Mouse (Mus musculus) forebrain, embryonic 11.5 days (tissue): ENCODE measurements around the gene Kif20b. TPM values are rescaled to one million over a fixed set of nuclear protein-coding genes. Genes with fewer than 3 reads are reported as not detected.

Experiments
- ATAC-seq: fragments of 200-750 bp; cut with Nextera tagmentation; replicated peaks from 2 replicates; pipeline ENCODE4 v1.8.0; 2017; ENCODE audit warnings: moderate TSS enrichment; ENCODE audit not compliant: low FRiP score
- DNase-seq: peaks from one replicate; pipeline ENCODE4 v3.0.0-alpha.2; 2017; ENCODE audit warnings: low spot score
- H3K27ac ChIP-seq: fragments of 300-500 bp; sonication (generic); 2 replicates; pipeline ENCODE4 v1.5.1; 2014; ENCODE audit warnings: low read depth, low read length
- H3K27me3 ChIP-seq: fragments of 300-500 bp; sonication (generic); 2 replicates; pipeline ENCODE4 v1.6.1; 2014; ENCODE audit warnings: mild to moderate bottlenecking, low read length, mixed read lengths; ENCODE audit not compliant: control insufficient read depth, insufficient read depth
- H3K36me3 ChIP-seq: fragments of 300-500 bp; sonication (generic); 2 replicates; pipeline ENCODE4 v1.6.1; 2014; ENCODE audit warnings: mild to moderate bottlenecking, low read length, moderate library complexity, mixed read lengths; ENCODE audit not compliant: control insufficient read depth, insufficient read depth
- H3K4me1 ChIP-seq: fragments of 300-500 bp; sonication (generic); replicated peaks from 2 replicates; pipeline ENCODE4 v1.6.1; 2014; ENCODE audit warnings: low read length, mixed read lengths; ENCODE audit not compliant: control insufficient read depth, insufficient read depth
- H3K4me2 ChIP-seq: fragments of 300-500 bp; sonication (generic); 2 replicates; pipeline ENCODE4 v1.6.1; 2014; ENCODE audit warnings: low read depth, mild to moderate bottlenecking, low read length, moderate library complexity, mixed read lengths; ENCODE audit not compliant: severe bottlenecking
- H3K4me3 ChIP-seq: fragments of 300-500 bp; sonication (generic); 2 replicates; pipeline ENCODE4 v1.5.1; 2014; ENCODE audit warnings: low read depth, low read length
- H3K9ac ChIP-seq: fragments of 300-500 bp; sonication (generic); 2 replicates; pipeline ENCODE4 v1.6.1; 2014; ENCODE audit warnings: low read length
- H3K9me3 ChIP-seq: fragments of 300-500 bp; sonication (generic); 2 replicates; pipeline ENCODE4 v1.6.1; 2016; ENCODE audit warnings: low read length, mixed read lengths; ENCODE audit not compliant: control insufficient read depth
- WGBS: fragments of 180-500 bp; shearing (Covaris S2); extraction: QIAGEN DNeasy Blood & Tissue Kit; methylation state at CpG from one replicate; pipeline ENCODE4 v1.1.7; 2014; 5-methylcytosine and 5-hydroxymethylcytosine counted together
- polyA plus RNA-seq: library from polyadenylated mRNA; unstranded; fragments of >200 nt; fragmentation: Nextera tagmentation; extraction: Ambion mirVana; gene quantifications from 2 replicates; pipeline ENCODE4 v1.2.1, GENCODE M21; 2014

Gene Kif20b
- polyA plus RNA-seq, 1 experiment from 2014 or later = 83.6 TPM

GRCm38 (mm10) chr19:34901735-34902134 is 20.4 kb upstream of the Kif20b start:
- ATAC-seq = no peak
- WGBS = 84% methylated on average over 2 of the region's 2 CpGs
- no peaks in the 10 kb centered on the region for H3K27me3 ChIP-seq
- no peak overlapping the region for H3K27ac ChIP-seq
- H3K4me2 ChIP-seq = no peak overlapping the region
- H3K36me3 ChIP-seq = no peaks in the 10 kb centered on the region
- H3K9me3 ChIP-seq = no peaks in the 10 kb centered on the region
- no peak overlapping the region for H3K4me3 ChIP-seq
- H3K9ac ChIP-seq = no peak overlapping the region
- DNase-seq = no peak
- no peaks in the 10 kb centered on the region for H3K4me1 ChIP-seq

- no peak overlapping the region for H3K27ac ChIP-seq
- no peak overlapping the region for H3K9ac ChIP-seq
- no peaks in the 10 kb centered on the region for H3K36me3 ChIP-seq
- no peaks in the 10 kb centered on the region for H3K9me3 ChIP-seq
- DNase-seq (no peak), ATAC-seq (no peak)
- no peaks in the 10 kb centered on the region for H3K4me1 ChIP-seq
- no peak overlapping the region for H3K4me2 ChIP-seq
- no peaks in the 10 kb centered on the region for H3K27me3 ChIP-seq
- 81% methylated on average over 5 of the region's 5 CpGs for WGBS
- H3K4me3 ChIP-seq = no peak overlapping the region
Observed at GRCm38 (mm10) chr19:34904032-34904431, 18.1 kb upstream of the Kif20b start.

DNA sequence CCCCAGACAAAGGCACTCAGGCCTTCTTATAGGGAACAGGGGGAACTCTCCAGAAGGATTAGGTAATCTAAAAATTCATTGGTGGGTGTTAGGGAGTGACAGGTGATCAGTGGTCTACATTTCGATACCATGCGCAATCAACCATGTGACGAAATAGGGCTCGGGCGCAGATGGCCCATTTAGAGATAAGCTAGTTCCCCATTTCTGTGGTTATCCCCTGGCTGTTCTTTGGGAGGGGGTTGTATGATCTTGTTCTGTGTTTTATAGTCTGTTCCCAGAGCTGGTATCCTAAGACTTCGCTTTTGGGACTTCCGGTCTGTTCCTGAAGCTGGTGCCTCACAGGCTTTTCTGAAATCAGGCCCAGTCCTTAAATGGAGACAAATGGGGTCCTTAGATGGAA is 16.7 kb upstream of the Kif20b start:
- Histone ChIP-seq H3K9ac (no peak overlapping the region), H3K4me2 (no peak overlapping the region), H3K9me3 (no peaks in the 10 kb centered on the region), H3K27me3 (no peaks in the 10 kb centered on the region), H3K4me3 (no peak overlapping the region), H3K4me1 (no peaks in the 10 kb centered on the region), H3K36me3 (no peaks in the 10 kb centered on the region), H3K27ac (no peak overlapping the region)
- DNase-seq (no peak), ATAC-seq (no peak)
- WGBS = 98% methylated on average over 7 of the region's 7 CpGs

GRCm38 (mm10) chr19:34906772-34907171 is 15.4 kb upstream of the Kif20b start:
- no peak overlapping the region for H3K4me2 ChIP-seq
- no peaks in the 10 kb centered on the region for H3K36me3 ChIP-seq
- H3K4me3 ChIP-seq = no peak overlapping the region
- H3K27me3 ChIP-seq = no peaks in the 10 kb centered on the region
- no peak overlapping the region for H3K27ac ChIP-seq
- ATAC-seq (no peak), DNase-seq (no peak)
- H3K9ac ChIP-seq = no peak overlapping the region
- 83% methylated on average over 5 of the region's 5 CpGs for WGBS
- no peaks in the 10 kb centered on the region for H3K9me3 ChIP-seq
- H3K4me1 ChIP-seq = no peaks in the 10 kb centered on the region

GRCm38 (mm10) chr19:34912366-34912765 is 9.8 kb upstream of the Kif20b start:
- Histone ChIP-seq H3K27me3 (no peaks in the 10 kb centered on the region), H3K4me3 (no peak overlapping the region), H3K4me1 (no peaks in the 10 kb centered on the region), H3K9me3 (no peaks in the 10 kb centered on the region), H3K4me2 (no peak overlapping the region), H3K27ac (no peak overlapping the region), H3K9ac (no peak overlapping the region), H3K36me3 (no peaks in the 10 kb centered on the region)
- ATAC-seq (no peak), DNase-seq (no peak)

- H3K4me1 ChIP-seq = no peaks in the 10 kb centered on the region
- H3K27me3 ChIP-seq = no peaks in the 10 kb centered on the region
- no peak overlapping the region for H3K4me3 ChIP-seq
- no peaks in the 10 kb centered on the region for H3K9me3 ChIP-seq
- no peaks in the 10 kb centered on the region; the same call in 1 of the 2 replicates for H3K36me3 ChIP-seq
- no peak overlapping the region for H3K27ac ChIP-seq
- H3K9ac ChIP-seq = no peak overlapping the region
- no peak for ATAC-seq
- H3K4me2 ChIP-seq = no peak overlapping the region
- DNase-seq = no peak
- 95% methylated on average over 4 of the region's 4 CpGs for WGBS
Observed at GRCm38 (mm10) chr19:34920066-34920465, 2.1 kb upstream of the Kif20b start.

DNA sequence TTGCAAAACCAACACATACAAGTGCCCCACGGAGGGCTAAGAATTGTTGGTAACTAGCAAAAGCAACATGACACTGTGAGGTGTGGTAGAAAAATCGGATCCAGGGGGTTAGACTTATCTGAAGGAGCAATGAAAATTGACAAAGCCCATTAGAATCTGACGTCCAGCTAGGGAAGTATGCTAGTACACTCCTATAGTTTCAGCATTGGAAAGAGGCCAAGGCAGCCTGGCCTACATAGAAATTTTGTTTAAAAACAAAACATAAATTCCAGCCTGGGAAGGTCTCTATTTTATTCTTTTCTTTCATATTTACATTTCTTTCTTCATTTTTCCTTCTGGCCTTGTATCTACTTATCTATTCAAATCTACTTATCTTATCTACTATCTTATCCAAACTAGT is 1.6 kb upstream of the Kif20b start:
- Histone ChIP-seq H3K4me2 (no peak overlapping the region), H3K36me3 (no peaks in the 10 kb centered on the region; the same call in 1 of the 2 replicates), H3K9ac (no peak overlapping the region), H3K27me3 (no peaks in the 10 kb centered on the region), H3K4me3 (no peak overlapping the region), H3K27ac (no peak overlapping the region), H3K4me1 (no peaks in the 10 kb centered on the region), H3K9me3 (no peaks in the 10 kb centered on the region)
- ATAC-seq (no peak), DNase-seq (no peak)
- WGBS = 87% methylated on average over 3 of the region's 3 CpGs

GRCm38 (mm10) chr19:34921253-34921651 is 909 bp upstream of the Kif20b start:
- Histone ChIP-seq H3K4me2 (peak overlapping the region; percentile 52; the same call in 1 of the 2 replicates), H3K9ac (no peak overlapping the region), H3K27me3 (no peaks in the 10 kb centered on the region), H3K36me3 (no peaks in the 10 kb centered on the region; the same call in 1 of the 2 replicates), H3K9me3 (no peaks in the 10 kb centered on the region), H3K27ac (no peak overlapping the region), H3K4me1 (no peaks in the 10 kb centered on the region), H3K4me3 (peak overlapping the region; percentile 70)
- peak; percentile 11; the same call in 1 of the 2 replicates for ATAC-seq
- WGBS = 23% methylated on average over 7 of the region's 7 CpGs
- DNase-seq = no peak

DNA sequence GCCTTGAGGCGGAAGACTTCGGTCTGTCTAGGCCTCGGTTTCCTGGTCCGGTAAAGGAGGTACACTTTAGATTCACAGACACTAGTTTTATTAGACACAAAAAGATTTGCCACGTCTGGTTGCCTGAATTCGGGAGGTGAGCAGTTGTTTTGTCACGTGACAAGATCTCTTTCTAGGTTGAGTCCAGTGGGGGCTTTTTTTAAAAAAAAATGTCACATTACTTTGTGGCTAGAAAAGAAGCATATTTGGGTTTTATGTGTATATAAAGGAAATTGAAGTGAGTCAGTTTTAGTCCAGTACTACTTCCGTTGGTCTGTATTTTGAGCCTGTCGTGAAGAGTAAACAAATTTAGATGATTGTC is 422 bp downstream of the Kif20b start:
- no peaks in the 10 kb centered on the region for H3K4me1 ChIP-seq
- DNase-seq = no peak
- ATAC-seq = no peak; the same call in 1 of the 2 replicates
- no peaks in the 10 kb centered on the region for H3K9me3 ChIP-seq
- H3K27ac ChIP-seq = peak overlapping the region; percentile 65; the same call in 1 of the 2 replicates
- peak overlapping the region; percentile 70 for H3K9ac ChIP-seq
- H3K4me3 ChIP-seq = peak overlapping the region; percentile 70
- WGBS = under 1% methylated on average over 9 of the region's 9 CpGs
- no peaks in the 10 kb centered on the region; the same call in 1 of the 2 replicates for H3K36me3 ChIP-seq
- no peaks in the 10 kb centered on the region for H3K27me3 ChIP-seq
- peak overlapping the region; percentile 49 for H3K4me2 ChIP-seq
